Mouse (Mus musculus) embryonic facial prominence, embryonic 13.5 days (tissue): ENCODE measurements at regions not wholly inside any gene's neighbourhood (a gene's known extent, or its start where the extent isn't known, plus 50 kb on each side); places are given as distances from the start of the nearest gene placed in this dataset.

ENCODE experiments used
- ATAC-seq: fragments of 200-750 bp; cut with Nextera tagmentation; 2 replicates; pipeline ENCODE4 v1.8.0; 2017; ENCODE audit warnings: low read depth; ENCODE audit not compliant: insufficient number of reproducible peaks, insufficient read depth, low FRiP score, low TSS enrichment
- H3K27ac ChIP-seq: fragments of 300-500 bp; sonication (generic); 2 replicates; pipeline ENCODE4 v1.5.1; 2015; ENCODE audit warnings: moderate library complexity, mild to moderate bottlenecking, inconsistent platforms
- H3K27me3 ChIP-seq: fragments of 300-500 bp; sonication (generic); 2 replicates; pipeline ENCODE4 v1.6.1; 2015; ENCODE audit warnings: mild to moderate bottlenecking, inconsistent platforms
- H3K36me3 ChIP-seq: fragments of 300-500 bp; sonication (generic); 2 replicates; pipeline ENCODE4 v1.6.1; 2015; ENCODE audit warnings: mild to moderate bottlenecking, inconsistent platforms
- H3K4me1 ChIP-seq: fragments of 300-500 bp; sonication (generic); 2 replicates; pipeline ENCODE4 v1.6.1; 2015; ENCODE audit warnings: inconsistent platforms
- H3K4me2 ChIP-seq: fragments of 300-500 bp; sonication (generic); 2 replicates; pipeline ENCODE4 v1.6.1; 2015; ENCODE audit warnings: moderate library complexity, mild to moderate bottlenecking, inconsistent platforms
- H3K4me3 ChIP-seq: fragments of 300-500 bp; sonication (generic); 2 replicates; pipeline ENCODE4 v1.5.1; 2015; ENCODE audit warnings: mild to moderate bottlenecking, inconsistent platforms
- H3K9ac ChIP-seq: fragments of 300-500 bp; sonication (generic); 2 replicates; pipeline ENCODE4 v1.6.1; 2015; ENCODE audit warnings: mild to moderate bottlenecking, inconsistent platforms
- H3K9me3 ChIP-seq: fragments of 300-500 bp; sonication (generic); 2 replicates; pipeline ENCODE4 v1.6.1; 2016; ENCODE audit warnings: inconsistent platforms
- WGBS: fragments of 180-500 bp; shearing (Covaris S2); methylation state at CpG from one replicate; pipeline ENCODE4 v1.1.7; 2015; ENCODE audit warnings: mixed read lengths; 5-methylcytosine and 5-hydroxymethylcytosine counted together

GRCm38 (mm10) chr4:54704696-54705095 lies 240.2 kb upstream of the Zfp462 start:
- no peaks in the 10 kb centered on the region for H3K27me3 ChIP-seq
- no peaks in the 10 kb centered on the region for H3K36me3 ChIP-seq
- no peaks in the 10 kb centered on the region for H3K4me1 ChIP-seq
- no peak overlapping the region for H3K9ac ChIP-seq
- H3K9me3 ChIP-seq: no peaks in the 10 kb centered on the region
- no peak overlapping the region for H3K27ac ChIP-seq
- ATAC-seq: no peak
- no peak overlapping the region for H3K4me2 ChIP-seq
- H3K4me3 ChIP-seq: no peak overlapping the region
- WGBS: 73% methylated on average over 5 of the region's 5 CpGs

- ATAC-seq: no peak
- Histone ChIP-seq H3K9me3 (no peaks in the 10 kb centered on the region), H3K27me3 (no peaks in the 10 kb centered on the region)
Measured at GRCm38 (mm10) chr4:54709751-54710150, 235.1 kb upstream of the Zfp462 start.

GRCm38 (mm10) chr4:54712929-54713328 lies 231.9 kb upstream of the Zfp462 start:
- no peak overlapping the region for H3K4me3 ChIP-seq
- 0 out of 2 replicates have a peak, but pooled peaks cover 5% of the 10 kb centered on the region for H3K4me1 ChIP-seq
- WGBS: 28% methylated on average over 3 of the region's 3 CpGs
- H3K27ac ChIP-seq: no peak overlapping the region
- H3K9ac ChIP-seq: no peak overlapping the region
- no peak overlapping the region for H3K4me2 ChIP-seq
- no peaks in the 10 kb centered on the region for H3K27me3 ChIP-seq
- ATAC-seq: no peak
- no peaks in the 10 kb centered on the region for H3K9me3 ChIP-seq
- H3K36me3 ChIP-seq: no peaks in the 10 kb centered on the region

More at GRCm38 (mm10) chr4:54709751-54710150, 235.1 kb upstream of the Zfp462 start:
- no peak overlapping the region for H3K27ac ChIP-seq
- H3K36me3 ChIP-seq: no peaks in the 10 kb centered on the region
- no peak overlapping the region for H3K9ac ChIP-seq
- H3K4me2 ChIP-seq: no peak overlapping the region
- 0 out of 2 replicates have a peak, but pooled peaks cover 5% of the 10 kb centered on the region for H3K4me1 ChIP-seq
- no peak overlapping the region for H3K4me3 ChIP-seq

GRCm38 (mm10) chr4:54714612-54715342 lies 230.1 kb upstream of the Zfp462 start:
- H3K4me1 ChIP-seq: 0 out of 2 replicates have a peak, but pooled peaks cover 5% of the 10 kb centered on the region
- H3K27me3 ChIP-seq: no peaks in the 10 kb centered on the region
- H3K4me3 ChIP-seq: no peak overlapping the region
- H3K9me3 ChIP-seq: no peaks in the 10 kb centered on the region
- ATAC-seq: no peak
- no peak overlapping the region for H3K9ac ChIP-seq
- 80% methylated on average over 9 of the region's 9 CpGs for WGBS
- no peak overlapping the region for H3K4me2 ChIP-seq
- no peaks in the 10 kb centered on the region for H3K36me3 ChIP-seq
- H3K27ac ChIP-seq: no peak overlapping the region

GRCm38 (mm10) chr4:54718083-54718482 lies 226.8 kb upstream of the Zfp462 start:
- Histone ChIP-seq H3K4me3 (no peak overlapping the region), H3K27ac (no peak overlapping the region), H3K27me3 (no peaks in the 10 kb centered on the region), H3K4me2 (no peak overlapping the region), H3K9ac (no peak overlapping the region), H3K36me3 (no peaks in the 10 kb centered on the region), H3K4me1 (0 out of 2 replicates have a peak, but pooled peaks cover 2% of the 10 kb centered on the region), H3K9me3 (no peaks in the 10 kb centered on the region)
- ATAC-seq: no peak
- WGBS: 86% methylated on average over 1 of the region's 1 CpGs

GRCm38 (mm10) chr4:54739001-54739400 lies 205.8 kb upstream of the Zfp462 start:
- no peak for ATAC-seq
- H3K4me2 ChIP-seq: no peak overlapping the region
- H3K9me3 ChIP-seq: no peaks in the 10 kb centered on the region
- no peaks in the 10 kb centered on the region for H3K36me3 ChIP-seq
- no peak overlapping the region for H3K9ac ChIP-seq
- H3K4me3 ChIP-seq: no peak overlapping the region
- no peaks in the 10 kb centered on the region for H3K27me3 ChIP-seq
- H3K4me1 ChIP-seq: no peaks in the 10 kb centered on the region
- no peak overlapping the region for H3K27ac ChIP-seq
- 82% methylated on average over 5 of the region's 5 CpGs for WGBS

- no peak overlapping the region for H3K4me2 ChIP-seq
- no peak overlapping the region for H3K9ac ChIP-seq
- no peaks in the 10 kb centered on the region for H3K4me1 ChIP-seq
- H3K9me3 ChIP-seq: no peaks in the 10 kb centered on the region
- 83% methylated on average over 2 of the region's 2 CpGs for WGBS
- ATAC-seq: no peak
- no peaks in the 10 kb centered on the region for H3K36me3 ChIP-seq
- no peak overlapping the region for H3K27ac ChIP-seq
- no peak overlapping the region for H3K4me3 ChIP-seq
- no peaks in the 10 kb centered on the region for H3K27me3 ChIP-seq
Measured at GRCm38 (mm10) chr4:54751458-54751857, 193.4 kb upstream of the Zfp462 start.

- no peak overlapping the region for H3K27ac ChIP-seq
- no peaks in the 10 kb centered on the region for H3K9me3 ChIP-seq
- no peaks in the 10 kb centered on the region for H3K36me3 ChIP-seq
- no peak overlapping the region for H3K9ac ChIP-seq
- H3K4me2 ChIP-seq: no peak overlapping the region
- H3K27me3 ChIP-seq: no peaks in the 10 kb centered on the region
- ATAC-seq: no peak
- WGBS: 84% methylated on average over 4 of the region's 4 CpGs
- no peak overlapping the region for H3K4me3 ChIP-seq
- peaks cover 14% of the 10 kb centered on the region for H3K4me1 ChIP-seq
Measured at GRCm38 (mm10) chr4:54756441-54756840, 188.4 kb upstream of the Zfp462 start.

- Histone ChIP-seq H3K9me3 (no peaks in the 10 kb centered on the region), H3K4me2 (peak overlapping the region; percentile 59), H3K36me3 (no peaks in the 10 kb centered on the region), H3K4me1 (peaks cover 14% of the 10 kb centered on the region), H3K4me3 (peak overlapping the region; percentile 32), H3K9ac (peak overlapping the region; percentile 51; the same call in 1 of the 2 replicates), H3K27ac (peak overlapping the region; percentile 51; the same call in 1 of the 2 replicates), H3K27me3 (no peaks in the 10 kb centered on the region)
- WGBS: 21% methylated on average over 19 of the region's 19 CpGs
- no peak for ATAC-seq
Measured at GRCm38 (mm10) chr4:54757715-54758500, 186.9 kb upstream of the Zfp462 start.

- peak overlapping the region; percentile 51 for H3K27ac ChIP-seq
- WGBS: 10% methylated on average over 8 of the region's 8 CpGs
Measured at GRCm38 (mm10) chr4:54758501-54758829, 186.4 kb upstream of the Zfp462 start.

GRCm38 (mm10) chr4:54761257-54761656 lies 183.6 kb upstream of the Zfp462 start:
- Histone ChIP-seq H3K4me1 (peaks cover 14% of the 10 kb centered on the region), H3K36me3 (no peaks in the 10 kb centered on the region), H3K27ac (no peak overlapping the region), H3K4me3 (no peak overlapping the region), H3K9ac (no peak overlapping the region), H3K9me3 (no peaks in the 10 kb centered on the region), H3K27me3 (no peaks in the 10 kb centered on the region), H3K4me2 (no peak overlapping the region)
- 47% methylated on average over 5 of the region's 5 CpGs for WGBS
- no peak for ATAC-seq

More at GRCm38 (mm10) chr4:54758501-54758829, 186.4 kb upstream of the Zfp462 start:
- Histone ChIP-seq H3K9me3 (no peaks in the 10 kb centered on the region), H3K4me1 (peaks cover 14% of the 10 kb centered on the region), H3K9ac (peak overlapping the region; percentile 51; the same call in 1 of the 2 replicates), H3K36me3 (no peaks in the 10 kb centered on the region), H3K27me3 (no peaks in the 10 kb centered on the region), H3K4me3 (peak overlapping the region; percentile 32), H3K4me2 (peak overlapping the region; percentile 59)
- ATAC-seq: no peak

GRCm38 (mm10) chr4:54765045-54765444 lies 179.8 kb upstream of the Zfp462 start:
- Histone ChIP-seq H3K9me3 (no peaks in the 10 kb centered on the region), H3K36me3 (no peaks in the 10 kb centered on the region), H3K9ac (no peak overlapping the region), H3K4me1 (peaks cover 5% of the 10 kb centered on the region), H3K27ac (no peak overlapping the region), H3K27me3 (no peaks in the 10 kb centered on the region), H3K4me3 (no peak overlapping the region), H3K4me2 (no peak overlapping the region)
- ATAC-seq: no peak
- WGBS: 41% methylated on average over 1 of the region's 1 CpGs
